Mouse (Mus musculus): ENCODE results near the gene Camsap3. TPM values are rescaled to one million over a fixed set of nuclear protein-coding genes. Genes with fewer than 3 reads are reported as not detected.

The Camsap3 gene
- polyA plus RNA-seq, 1 experiment = 2.7 TPM

DNA sequence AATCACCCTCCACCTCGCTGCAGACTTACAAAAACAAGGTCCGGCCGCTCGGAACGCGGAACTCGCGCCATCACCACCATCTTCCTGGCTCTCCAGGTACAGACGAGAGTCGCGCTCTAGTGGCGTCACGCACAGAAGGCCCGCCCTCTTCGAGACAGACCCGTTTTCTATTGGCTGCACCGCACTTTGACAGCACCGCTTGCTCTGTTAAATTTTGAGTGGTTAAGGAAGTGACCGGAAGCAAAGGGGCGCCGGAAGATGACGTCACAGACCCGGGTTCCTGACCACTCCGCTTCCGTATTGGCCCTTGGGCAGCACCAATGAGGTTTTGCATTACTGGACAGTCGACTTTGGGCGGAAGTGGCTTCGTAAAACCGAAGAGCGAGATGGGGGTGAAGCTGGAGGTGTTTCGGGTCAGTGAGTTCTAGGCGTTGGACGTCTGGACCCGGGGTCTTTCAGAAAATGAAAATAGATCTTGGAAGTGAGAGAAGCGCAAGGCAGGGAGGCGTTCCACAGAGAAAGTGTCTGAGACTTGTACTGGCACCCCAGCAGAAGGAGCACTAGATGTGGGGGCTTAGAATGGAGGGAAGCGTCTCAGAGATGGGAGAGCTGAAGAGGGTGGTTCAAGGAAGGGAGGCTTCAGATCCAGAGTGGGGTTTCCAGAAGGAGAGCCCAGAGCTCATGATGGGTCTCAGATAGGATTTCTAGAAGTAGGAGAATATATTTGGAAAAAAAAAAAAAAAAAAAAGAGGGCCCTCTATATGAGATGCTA lies 34.3 kb downstream of the Camsap3 start, which contains the start of the genes Xab2 and Pet100:
Gene Xab2, minus strand, starts transcription at position 118 of the 772 bp plus-strand sequence.
Gene Pet100, plus strand, starts transcription at position 350 of the 772 bp plus-strand sequence.
- H3K27me3 ChIP-seq (ENCODE audit: control insufficient read depth, insufficient read depth, low read length) = no peaks in the 10 kb centered on the region
- TF ChIP-seq POLR2A (IDR thresholded peaks at IDR 0.05; ENCODE audit: control insufficient read depth, extremely low read depth, insufficient read depth, low read length, poor library complexity) (no peak), CTCF (IDR thresholded peaks at IDR 0.05; ENCODE audit: borderline replicate concordance, control insufficient read depth, extremely low read depth, insufficient read depth, low read length, poor library complexity) (peak; percentile 21; the same call in 1 of the 2 replicates)
- H3K36me3 ChIP-seq (ENCODE audit: control insufficient read depth, insufficient read depth, low read length) = peaks cover 6% of the 10 kb centered on the region
- WGBS = under 1% methylated on average over 37 of the region's 37 CpGs
- peak; percentile 96 for DNase-seq
- H3K27ac ChIP-seq (ENCODE audit: control insufficient read depth, insufficient read depth, low read length) = no peak within 1 kb of the TSS; the same call in 1 of the 2 replicates
- peak within 1 kb of the TSS; percentile 54 for H3K4me3 ChIP-seq (ENCODE audit: control insufficient read depth, insufficient read depth, low read length)
- peaks cover 6% of the 10 kb centered on the region for H3K4me1 ChIP-seq (replicated peaks; ENCODE audit: control insufficient read depth, insufficient read depth, low read length)

DNA sequence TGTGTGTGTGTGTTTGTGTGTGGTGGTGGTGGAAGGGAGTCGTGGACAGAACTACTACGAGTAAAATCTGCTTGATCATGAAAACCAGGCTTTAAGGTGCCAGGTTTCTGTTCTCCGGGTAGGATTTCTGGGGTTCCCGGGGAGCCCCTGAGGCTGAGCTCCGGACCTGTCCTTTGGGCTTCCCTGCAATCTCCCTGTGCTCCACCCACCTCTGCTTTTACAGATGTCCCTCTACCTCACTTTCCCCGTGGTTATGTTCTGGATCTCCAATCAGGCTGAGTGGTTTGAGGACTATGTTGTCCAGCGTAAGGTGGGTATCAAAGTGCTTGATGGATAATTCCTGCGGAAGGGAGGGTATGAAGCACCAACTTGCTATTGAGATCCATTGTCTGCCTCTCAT lies 35.0 kb downstream of the Camsap3 start:
- Histone ChIP-seq H3K27ac (ENCODE audit: control insufficient read depth, insufficient read depth, low read length) (no peak overlapping the region), H3K4me3 (ENCODE audit: control insufficient read depth, insufficient read depth, low read length) (no peak overlapping the region), H3K4me1 (replicated peaks; ENCODE audit: control insufficient read depth, insufficient read depth, low read length) (peaks cover 9% of the 10 kb centered on the region), H3K27me3 (ENCODE audit: control insufficient read depth, insufficient read depth, low read length) (no peaks in the 10 kb centered on the region), H3K36me3 (ENCODE audit: control insufficient read depth, insufficient read depth, low read length) (no peaks in the 10 kb centered on the region; the same call in 1 of the 2 replicates)
- WGBS = 61% methylated on average over 8 of the region's 8 CpGs
- DNase-seq = no peak
- TF ChIP-seq POLR2A (IDR thresholded peaks at IDR 0.05; ENCODE audit: control insufficient read depth, extremely low read depth, insufficient read depth, low read length, poor library complexity) (no peak), CTCF (IDR thresholded peaks at IDR 0.05; ENCODE audit: borderline replicate concordance, control insufficient read depth, extremely low read depth, insufficient read depth, low read length, poor library complexity) (no peak)

- H3K4me1 ChIP-seq (replicated peaks; ENCODE audit: control insufficient read depth, insufficient read depth, low read length) = peaks cover 7% of the 10 kb centered on the region
- no peaks in the 10 kb centered on the region for H3K27me3 ChIP-seq (ENCODE audit: control insufficient read depth, insufficient read depth, low read length)
- no peak for DNase-seq
- H3K4me3 ChIP-seq (ENCODE audit: control insufficient read depth, insufficient read depth, low read length) = no peak within 1 kb of the TSS
- no peak for TF ChIP-seq CTCF (IDR thresholded peaks at IDR 0.05; ENCODE audit: borderline replicate concordance, control insufficient read depth, extremely low read depth, insufficient read depth, low read length, poor library complexity)
- no peak for TF ChIP-seq POLR2A (IDR thresholded peaks at IDR 0.05; ENCODE audit: control insufficient read depth, extremely low read depth, insufficient read depth, low read length, poor library complexity)
- no peak within 1 kb of the TSS for H3K27ac ChIP-seq (ENCODE audit: control insufficient read depth, insufficient read depth, low read length)
- H3K36me3 ChIP-seq (ENCODE audit: control insufficient read depth, insufficient read depth, low read length) = no peaks in the 10 kb centered on the region
- WGBS = 100% methylated on average over 1 of the region's 1 CpGs
Measured at GRCm38 (mm10) chr8:3625445-3625844, 38.4 kb downstream of the Camsap3 start, which contains the start of gene Pcp2. TSS of gene Pcp2 (minus strand) at chr8:3625545.

GRCm38 (mm10) chr8:3626971-3627370 lies 39.9 kb downstream of the Camsap3 start:
- DNase-seq = no peak
- Histone ChIP-seq H3K27me3 (ENCODE audit: control insufficient read depth, insufficient read depth, low read length) (no peaks in the 10 kb centered on the region), H3K27ac (ENCODE audit: control insufficient read depth, insufficient read depth, low read length) (no peak overlapping the region), H3K4me3 (ENCODE audit: control insufficient read depth, insufficient read depth, low read length) (no peak overlapping the region), H3K4me1 (replicated peaks; ENCODE audit: control insufficient read depth, insufficient read depth, low read length) (peaks cover 16% of the 10 kb centered on the region), H3K36me3 (ENCODE audit: control insufficient read depth, insufficient read depth, low read length) (no peaks in the 10 kb centered on the region)
- 4% methylated on average over 5 of the region's 5 CpGs for WGBS
- TF ChIP-seq POLR2A (IDR thresholded peaks at IDR 0.05; ENCODE audit: control insufficient read depth, extremely low read depth, insufficient read depth, low read length, poor library complexity) = no peak

DNA sequence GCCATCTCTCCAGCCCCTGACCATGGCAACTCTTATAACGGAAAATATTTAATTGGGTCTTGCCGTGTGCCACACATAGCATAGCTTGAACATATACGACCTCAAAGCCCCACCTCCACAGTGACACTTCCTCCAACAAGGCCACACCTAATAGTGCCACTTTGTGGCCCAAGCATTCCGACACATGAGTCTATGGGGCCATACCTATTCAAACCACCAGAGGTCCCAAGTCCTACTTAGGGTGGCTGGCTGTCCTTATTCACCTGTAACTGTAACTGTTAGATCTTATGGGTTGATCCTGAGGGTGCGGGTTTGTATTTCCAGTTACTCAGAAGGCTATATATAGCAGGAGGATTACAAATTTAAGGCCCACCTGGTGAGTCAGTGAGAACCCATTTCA lies 40.9 kb downstream of the Camsap3 start:
- H3K36me3 ChIP-seq (ENCODE audit: control insufficient read depth, insufficient read depth, low read length) = no peaks in the 10 kb centered on the region
- peaks cover 13% of the 10 kb centered on the region for H3K4me1 ChIP-seq (replicated peaks; ENCODE audit: control insufficient read depth, insufficient read depth, low read length)
- H3K27me3 ChIP-seq (ENCODE audit: control insufficient read depth, insufficient read depth, low read length) = no peaks in the 10 kb centered on the region
- DNase-seq = peak; percentile 35
- TF ChIP-seq POLR2A (IDR thresholded peaks at IDR 0.05; ENCODE audit: control insufficient read depth, extremely low read depth, insufficient read depth, low read length, poor library complexity) (no peak), CTCF (IDR thresholded peaks at IDR 0.05; ENCODE audit: borderline replicate concordance, control insufficient read depth, extremely low read depth, insufficient read depth, low read length, poor library complexity) (no peak)
- H3K27ac ChIP-seq (ENCODE audit: control insufficient read depth, insufficient read depth, low read length) = no peak overlapping the region
- WGBS = 73% methylated on average over 5 of the region's 5 CpGs
- no peak overlapping the region for H3K4me3 ChIP-seq (ENCODE audit: control insufficient read depth, insufficient read depth, low read length)

GRCm38 (mm10) chr8:3630647-3631477 lies 43.8 kb downstream of the Camsap3 start, which contains the start of gene Stxbp2:
TSS of gene Stxbp2 (plus strand) at chr8:3630955.
- peak; percentile 87 for DNase-seq
- H3K4me1 ChIP-seq (replicated peaks; ENCODE audit: control insufficient read depth, insufficient read depth, low read length) = peaks cover 13% of the 10 kb centered on the region
- H3K27ac ChIP-seq (ENCODE audit: control insufficient read depth, insufficient read depth, low read length) = no peak within 1 kb of the TSS

More at GRCm38 (mm10) chr8:3630647-3631477, 43.8 kb downstream of the Camsap3 start, which contains the start of gene Stxbp2:
- Histone ChIP-seq H3K27me3 (ENCODE audit: control insufficient read depth, insufficient read depth, low read length) (no peaks in the 10 kb centered on the region), H3K36me3 (ENCODE audit: control insufficient read depth, insufficient read depth, low read length) (peaks cover 3% of the 10 kb centered on the region), H3K4me3 (ENCODE audit: control insufficient read depth, insufficient read depth, low read length) (peak within 1 kb of the TSS; percentile 85)
- WGBS = 3% methylated on average over 47 of the region's 47 CpGs
- TF ChIP-seq CTCF (IDR thresholded peaks at IDR 0.05; ENCODE audit: borderline replicate concordance, control insufficient read depth, extremely low read depth, insufficient read depth, low read length, poor library complexity) (no peak), POLR2A (IDR thresholded peaks at IDR 0.05; ENCODE audit: control insufficient read depth, extremely low read depth, insufficient read depth, low read length, poor library complexity) (peak; percentile 68; the same call in 1 of the 2 replicates)

Data from thymus, adult 2 months (tissue).